Mouse (Mus musculus): ENCODE results near the gene Mthfd1l.

The Mthfd1l gene

GRCm38 (mm10) chr10:4079643-4080244, 106.8 kb downstream of the Mthfd1l start:
- DNase-seq (ENCODE audit: low spot score in 2 of 2) = peak; percentile 36 to 46

- no peak for DNase-seq (ENCODE audit: low spot score in 2 of 2)
Observed at GRCm38 (mm10) chr10:4083609-4084008, 110.7 kb downstream of the Mthfd1l start.

GRCm38 (mm10) chr10:4084907-4085306, 112.0 kb downstream of the Mthfd1l start:
- DNase-seq (ENCODE audit: low spot score in 2 of 2) = no peak

GRCm38 (mm10) chr10:4085363-4086141, 112.6 kb downstream of the Mthfd1l start:
- DNase-seq (ENCODE audit: low spot score in 2 of 2) = no peak

GRCm38 (mm10) chr10:4087563-4087962, 114.6 kb downstream of the Mthfd1l start:
- no peak for DNase-seq (ENCODE audit: low spot score in 2 of 2)

- DNase-seq (ENCODE audit: low spot score in 2 of 2) = peak in 1 of 2 experiments; percentile 25
Observed at GRCm38 (mm10) chr10:4088744-4089414, 116.0 kb downstream of the Mthfd1l start.

- no peak for DNase-seq (ENCODE audit: low spot score in 2 of 2)
Observed at GRCm38 (mm10) chr10:4089885-4090284, 117.0 kb downstream of the Mthfd1l start.

GRCm38 (mm10) chr10:4092990-4093389, 120.1 kb downstream of the Mthfd1l start:
- DNase-seq (ENCODE audit: low spot score in 2 of 2) = no peak

- DNase-seq (ENCODE audit: low spot score in 2 of 2) = no peak
Observed at GRCm38 (mm10) chr10:4094093-4094817, 121.3 kb downstream of the Mthfd1l start.

- no peak for DNase-seq (ENCODE audit: low spot score in 2 of 2)
Observed at GRCm38 (mm10) chr10:4096151-4096550, 123.2 kb downstream of the Mthfd1l start.

- no peak for DNase-seq (ENCODE audit: low spot score in 2 of 2)
Observed at GRCm38 (mm10) chr10:4100007-4100406, 127.1 kb downstream of the Mthfd1l start.

GRCm38 (mm10) chr10:4105676-4106528, 133.0 kb downstream of the Mthfd1l start:
- no peak for DNase-seq (ENCODE audit: low spot score in 2 of 2)

- DNase-seq (ENCODE audit: low spot score in 2 of 2) = no peak
Observed at GRCm38 (mm10) chr10:4107661-4108338, 134.9 kb downstream of the Mthfd1l start.

- DNase-seq (ENCODE audit: low spot score in 2 of 2) = no peak
Observed at GRCm38 (mm10) chr10:4108462-4108861, 135.5 kb downstream of the Mthfd1l start.

- DNase-seq (ENCODE audit: low spot score in 2 of 2) = no peak
Observed at GRCm38 (mm10) chr10:4111095-4111794, 138.3 kb downstream of the Mthfd1l start.

- no peak for DNase-seq (ENCODE audit: low spot score in 2 of 2)
Observed at GRCm38 (mm10) chr10:4111795-4112139, 138.8 kb downstream of the Mthfd1l start.

GRCm38 (mm10) chr10:4112611-4113327, 139.9 kb downstream of the Mthfd1l start:
- DNase-seq (ENCODE audit: low spot score in 2 of 2) = no peak

GRCm38 (mm10) chr10:4113328-4113658, 140.4 kb downstream of the Mthfd1l start:
- DNase-seq (ENCODE audit: low spot score in 2 of 2) = no peak

GRCm38 (mm10) chr10:4116653-4117052, 143.7 kb downstream of the Mthfd1l start:
- no peak for DNase-seq (ENCODE audit: low spot score in 2 of 2)

GRCm38 (mm10) chr10:4117091-4117490, 144.2 kb downstream of the Mthfd1l start:
- DNase-seq (ENCODE audit: low spot score in 2 of 2) = no peak

All from frontal cortex, postnatal 14 days (tissue).